Mouse (Mus musculus): ENCODE results near the gene Ddb2.

DNA sequence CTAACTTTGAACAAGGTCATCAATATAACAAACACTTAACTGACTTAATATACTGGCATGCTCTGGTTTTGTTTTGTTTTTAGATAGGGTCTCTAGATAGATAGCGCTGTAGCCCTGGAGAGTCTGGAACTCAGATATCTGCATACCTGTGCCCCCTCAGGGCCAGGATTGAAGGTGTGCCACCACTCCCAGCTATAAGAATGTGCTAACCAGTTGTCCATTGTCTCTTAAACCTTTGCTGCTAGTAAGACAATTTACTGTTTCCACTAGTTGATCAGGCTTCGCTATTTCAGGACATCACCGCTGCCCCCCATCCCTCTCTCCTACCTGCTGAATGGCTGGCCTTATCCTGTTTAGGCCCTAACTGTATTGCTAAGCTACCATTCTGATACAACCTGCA, 16.3 kb downstream of the Ddb2 start:
- no peak for TF ChIP-seq MYOD1 (IDR thresholded peaks at IDR 0.05; ENCODE audit: control insufficient read depth in 1 of 3, insufficient read length in 2 of 3, low read depth in 2 of 3)
- TF ChIP-seq CEBPB (IDR thresholded peaks at IDR 0.05; ENCODE audit: insufficient read depth, poor library complexity, severe bottlenecking), result no peak
- TF ChIP-seq USF1 (IDR thresholded peaks at IDR 0.05; ENCODE audit: low read depth), result no peak
- no peak for TF ChIP-seq MAX (IDR thresholded peaks at IDR 0.05; ENCODE audit: low read depth)
- TF ChIP-seq E2F4 (IDR thresholded peaks at IDR 0.05; ENCODE audit: insufficient read depth), result no peak
- no peak for TF ChIP-seq POLR2A (IDR thresholded peaks at IDR 0.05; ENCODE audit: insufficient read length, low read depth)
- no peak for TF ChIP-seq TCF12 (IDR thresholded peaks at IDR 0.05; ENCODE audit: insufficient read depth, poor library complexity, severe bottlenecking)
- no peak for TF ChIP-seq REST (IDR thresholded peaks at IDR 0.05; ENCODE audit: insufficient read depth, insufficient read length)
- no peak for TF ChIP-seq TCF3 (IDR thresholded peaks at IDR 0.05; ENCODE audit: insufficient read length, low read depth)
- TF ChIP-seq POLR2AphosphoS2 (IDR thresholded peaks at IDR 0.05; ENCODE audit: insufficient read length, low read depth), result no peak
- TF ChIP-seq MYOG (IDR thresholded peaks at IDR 0.05; ENCODE audit: control insufficient read depth in 1 of 3, insufficient read depth in 1 of 3, insufficient read length in 2 of 3, low read depth in 2 of 3), result no peak
